Mouse (Mus musculus) midbrain, embryonic 10.5 days (tissue): ENCODE measurements around the gene Sec14l1. TPM values are rescaled to one million over a fixed set of nuclear protein-coding genes. Genes with fewer than 3 reads are reported as not detected.

ENCODE experiments used
- DNase-seq: peaks from one replicate; pipeline ENCODE4 v3.0.0-alpha.2; 2017; ENCODE audit warnings: low spot score
- H3K27ac ChIP-seq: fragments of 300-500 bp; sonication (generic); replicated peaks from 2 replicates; pipeline ENCODE4 v1.5.1; 2016; ENCODE audit warnings: mild to moderate bottlenecking
- H3K27me3 ChIP-seq: fragments of 300-500 bp; sonication (generic); 2 replicates; pipeline ENCODE4 v1.6.1; 2016; ENCODE audit warnings: low read depth, mild to moderate bottlenecking; ENCODE audit not compliant: poor library complexity, severe bottlenecking
- H3K36me3 ChIP-seq: fragments of 300-500 bp; sonication (generic); 2 replicates; pipeline ENCODE4 v1.6.1; 2016; ENCODE audit warnings: mild to moderate bottlenecking, moderate library complexity
- H3K4me1 ChIP-seq: fragments of 300-500 bp; sonication (generic); 2 replicates; pipeline ENCODE4 v1.6.1; 2016
- H3K4me3 ChIP-seq: fragments of 300-500 bp; sonication (generic); 2 replicates; pipeline ENCODE4 v1.5.1; 2016; ENCODE audit warnings: mild to moderate bottlenecking, moderate library complexity
- H3K9me3 ChIP-seq: fragments of 300-500 bp; sonication (generic); replicated peaks from 2 replicates; pipeline ENCODE4 v1.6.1; 2016; ENCODE audit warnings: mild to moderate bottlenecking
- WGBS: fragments of 180-500 bp; shearing (Covaris S2); methylation state at CpG from one replicate; pipeline ENCODE4 v1.1.7; 2016; 5-methylcytosine and 5-hydroxymethylcytosine counted together
- polyA plus RNA-seq: library from polyadenylated mRNA; unstranded; fragments of >200 nt; fragmentation: Nextera tagmentation; extraction: Ambion mirVana; gene quantifications from 2 replicates; pipeline ENCODE4 v1.2.1, GENCODE M21; 2016

The Sec14l1 gene
- polyA plus RNA-seq, 1 experiment from 2014 or later = 49.9 TPM

DNA sequence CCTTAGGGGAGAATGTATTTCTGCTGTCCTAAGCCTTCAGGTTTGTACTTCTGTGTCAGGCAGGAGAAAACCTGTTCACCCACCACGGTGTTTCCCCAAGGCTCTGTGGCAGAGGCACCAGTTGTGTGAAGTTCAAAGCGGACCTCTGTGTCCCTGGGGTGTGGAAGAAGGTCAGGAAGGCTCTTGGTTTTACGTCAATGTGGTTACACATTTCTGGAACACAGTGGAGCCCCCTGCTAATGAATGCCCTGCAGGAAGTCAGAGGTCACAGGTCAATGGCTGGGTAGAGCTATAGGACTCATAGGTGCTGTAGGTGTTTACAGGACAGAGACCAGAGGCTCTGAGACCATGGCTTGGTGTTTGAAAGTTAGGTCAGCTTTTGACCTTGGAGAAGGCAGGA lies 9.7 kb upstream of the Sec14l1 start:
- H3K9me3 ChIP-seq = no peaks in the 10 kb centered on the region
- peaks cover 25% of the 10 kb centered on the region for H3K4me1 ChIP-seq
- no peak overlapping the region for H3K4me3 ChIP-seq
- WGBS = 82% methylated on average over 3 of the region's 3 CpGs
- H3K36me3 ChIP-seq = no peaks in the 10 kb centered on the region
- no peak overlapping the region for H3K27ac ChIP-seq
- no peak for DNase-seq
- no peaks in the 10 kb centered on the region for H3K27me3 ChIP-seq

DNA sequence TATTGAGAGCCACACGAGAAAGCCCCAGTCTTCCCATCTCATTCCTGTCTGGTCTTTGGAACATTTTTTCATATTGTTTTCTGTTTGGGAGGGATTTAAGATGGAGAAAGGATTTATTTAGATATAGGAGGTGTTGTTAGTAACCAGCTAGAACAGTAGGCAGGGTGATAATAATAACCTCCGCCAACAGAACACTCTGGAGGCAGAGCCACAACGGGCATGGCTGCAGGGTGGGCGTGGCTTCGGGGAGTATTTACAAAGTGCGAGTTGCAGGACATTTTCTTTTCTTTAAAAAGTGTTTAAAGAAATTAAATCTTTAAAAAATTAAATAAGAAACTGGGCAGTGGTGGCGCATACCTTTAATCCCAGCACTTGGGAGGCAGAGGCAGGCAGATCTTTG lies 9.1 kb upstream of the Sec14l1 start:
- Histone ChIP-seq H3K27ac (no peak overlapping the region), H3K9me3 (no peaks in the 10 kb centered on the region), H3K27me3 (no peaks in the 10 kb centered on the region), H3K36me3 (no peaks in the 10 kb centered on the region), H3K4me3 (no peak overlapping the region), H3K4me1 (peaks cover 25% of the 10 kb centered on the region)
- 87% methylated on average over 7 of the region's 7 CpGs for WGBS
- DNase-seq = no peak

DNA sequence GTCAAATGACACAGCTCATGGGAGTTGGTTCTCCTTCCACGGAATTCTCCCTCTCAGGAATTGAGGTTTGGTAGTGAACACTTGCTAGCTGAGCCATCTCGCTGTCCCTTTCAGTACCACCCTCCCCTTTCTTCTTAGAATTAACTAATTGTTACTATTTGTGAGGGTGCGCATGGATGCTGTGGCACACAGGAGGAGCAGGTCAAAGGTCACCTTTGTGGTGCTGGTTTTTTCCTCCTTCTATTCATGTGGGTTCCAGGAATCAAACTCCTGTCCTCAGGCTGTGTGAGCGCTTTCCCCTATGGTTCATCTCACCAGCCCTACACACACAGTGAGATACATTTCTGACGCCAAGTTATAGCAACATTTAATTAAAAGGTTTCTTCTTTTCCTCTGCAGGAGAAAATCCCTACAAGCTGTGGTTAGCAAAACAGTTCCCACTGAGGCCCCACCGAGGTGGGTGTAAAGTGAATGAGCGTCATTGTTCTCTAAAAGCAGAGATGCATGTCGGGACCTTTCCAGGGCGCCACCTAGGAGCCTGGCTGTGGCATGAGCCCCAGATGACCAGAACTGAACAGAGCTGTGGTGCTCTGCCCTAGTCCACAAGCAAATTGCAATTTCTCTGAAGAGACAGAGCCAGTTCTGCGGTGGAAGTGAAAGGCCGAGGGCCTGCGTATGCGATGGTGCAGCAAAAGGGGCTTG lies 8.2 kb upstream of the Sec14l1 start:
- Histone ChIP-seq H3K4me3 (no peak overlapping the region), H3K9me3 (no peaks in the 10 kb centered on the region), H3K4me1 (peaks cover 21% of the 10 kb centered on the region), H3K36me3 (no peaks in the 10 kb centered on the region), H3K27ac (peak overlapping the region; percentile 70), H3K27me3 (no peaks in the 10 kb centered on the region)
- DNase-seq = peak; percentile 58
- WGBS = 19% methylated on average over 13 of the region's 13 CpGs

DNA sequence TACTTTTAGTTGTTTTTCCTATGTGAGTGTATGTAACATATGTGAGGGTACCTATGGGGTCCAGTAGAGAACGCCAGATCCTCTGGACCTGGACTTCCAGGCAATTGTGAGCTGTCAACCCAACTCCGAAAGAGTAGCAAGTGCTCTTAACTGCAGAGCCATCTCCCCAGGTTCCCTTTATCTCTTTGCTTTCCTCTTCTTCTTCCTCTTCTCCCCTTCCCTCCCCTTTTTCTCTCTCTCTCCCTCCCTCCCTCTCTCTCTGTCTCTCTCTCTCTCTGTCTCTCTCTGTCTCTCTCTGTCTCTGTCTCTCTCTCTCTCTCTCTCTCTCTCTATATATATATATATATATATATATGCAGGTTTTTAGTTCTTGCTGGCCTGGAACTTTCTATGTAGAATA lies 7.1 kb upstream of the Sec14l1 start:
- WGBS = 87% methylated on average over 2 of the region's 2 CpGs
- Histone ChIP-seq H3K27ac (no peak overlapping the region), H3K27me3 (no peaks in the 10 kb centered on the region), H3K4me3 (no peak overlapping the region), H3K36me3 (no peaks in the 10 kb centered on the region), H3K4me1 (peaks cover 19% of the 10 kb centered on the region), H3K9me3 (no peaks in the 10 kb centered on the region)
- DNase-seq = no peak

DNA sequence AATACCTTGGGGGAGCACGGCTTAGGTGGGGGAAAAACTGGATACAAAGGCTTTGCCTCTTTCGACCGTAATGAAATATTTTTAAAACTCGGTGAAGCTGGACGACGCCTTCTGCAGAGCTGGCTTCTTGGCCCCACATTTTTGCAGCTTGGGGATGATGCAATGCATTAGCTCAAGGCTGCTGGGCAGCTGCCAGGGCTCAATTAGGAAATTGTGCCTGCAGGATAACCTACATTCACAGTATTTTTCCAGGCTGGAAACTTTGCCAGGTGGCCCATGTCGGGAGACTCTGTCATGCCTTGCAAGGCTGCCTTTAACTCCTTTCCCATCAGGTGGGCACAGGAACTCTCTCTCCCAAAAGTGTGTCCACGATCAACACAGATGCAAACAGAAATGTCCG lies 6.4 kb upstream of the Sec14l1 start:
- Histone ChIP-seq H3K4me1 (peaks cover 19% of the 10 kb centered on the region), H3K27ac (no peak overlapping the region), H3K4me3 (no peak overlapping the region), H3K27me3 (no peaks in the 10 kb centered on the region), H3K36me3 (no peaks in the 10 kb centered on the region), H3K9me3 (peaks cover 3% of the 10 kb centered on the region; the same call in 1 of the 2 replicates)
- WGBS = 86% methylated on average over 9 of the region's 9 CpGs
- DNase-seq = no peak

DNA sequence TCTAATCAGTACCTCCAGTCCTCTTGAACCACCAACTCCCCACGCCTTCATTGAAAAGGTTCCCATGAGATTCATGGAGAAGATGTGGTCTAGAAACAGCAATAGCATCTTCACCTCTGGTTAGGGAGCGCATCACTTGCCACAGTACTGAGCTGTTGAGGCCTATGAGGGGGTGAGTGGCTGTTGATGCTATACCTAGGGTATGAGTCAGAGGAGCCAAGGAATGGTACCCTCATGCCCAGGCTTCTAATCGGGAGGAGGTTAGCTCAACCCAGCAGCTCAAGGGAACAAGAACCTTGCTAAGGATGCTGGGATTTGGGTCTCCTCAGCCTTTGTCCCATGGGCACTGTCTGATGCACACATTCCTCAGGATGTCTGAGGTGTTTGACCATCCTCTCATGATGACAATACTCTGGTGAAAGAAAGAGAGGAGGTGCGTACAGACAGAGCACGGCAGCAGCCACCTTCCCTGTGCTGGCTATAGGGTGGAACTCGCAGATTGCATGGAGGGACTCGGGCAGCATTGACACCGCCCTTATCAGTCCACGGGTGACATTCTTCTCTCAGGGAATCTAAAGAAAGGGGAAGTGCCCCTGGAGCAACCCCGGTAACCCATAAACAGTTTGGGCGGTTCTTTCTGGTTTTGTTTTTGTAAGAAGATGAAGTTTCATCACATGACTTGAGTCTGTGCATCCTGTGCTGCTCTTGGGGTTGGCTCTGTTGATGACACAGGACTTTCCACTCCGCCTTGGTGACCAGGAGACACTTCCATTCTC lies 5.6 kb upstream of the Sec14l1 start:
- peaks cover 4% of the 10 kb centered on the region; the same call in 1 of the 2 replicates for H3K9me3 ChIP-seq
- no peak overlapping the region for H3K4me3 ChIP-seq
- H3K27me3 ChIP-seq = no peaks in the 10 kb centered on the region
- H3K27ac ChIP-seq = no peak overlapping the region
- H3K36me3 ChIP-seq = no peaks in the 10 kb centered on the region
- WGBS = 87% methylated on average over 12 of the region's 12 CpGs
- DNase-seq = no peak
- peaks cover 26% of the 10 kb centered on the region for H3K4me1 ChIP-seq

DNA sequence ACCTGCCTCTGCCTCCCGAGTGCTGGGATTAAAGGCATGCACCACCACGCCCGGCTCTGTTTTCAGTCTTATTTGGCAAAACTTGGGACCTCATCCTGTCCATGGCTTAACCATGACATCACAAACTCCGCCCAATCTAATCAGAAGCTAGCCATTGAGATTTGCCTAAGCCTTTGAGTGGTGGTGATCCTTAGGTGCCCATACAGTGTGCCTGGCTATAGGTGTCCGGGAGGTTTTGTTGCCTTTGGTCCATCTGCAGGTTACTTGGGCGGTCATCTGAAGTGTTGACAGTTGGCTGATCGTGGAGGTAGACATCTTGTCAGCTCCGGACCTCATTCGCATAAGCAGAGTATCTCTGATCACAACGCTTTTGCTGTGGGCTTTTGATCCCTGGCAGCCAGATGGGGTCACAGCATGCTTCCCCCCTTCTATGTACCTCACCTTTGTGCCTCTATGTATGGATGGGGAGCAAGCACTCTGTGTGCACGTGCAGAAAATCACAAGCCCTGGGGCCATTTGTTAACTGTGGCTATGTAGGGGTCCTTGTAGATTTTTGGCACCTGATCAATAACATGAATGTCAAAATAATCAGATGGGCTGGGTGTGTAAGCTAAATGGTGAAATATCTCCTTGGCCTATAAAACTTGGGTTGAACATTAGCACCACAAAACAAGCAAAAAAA lies 2.9 kb upstream of the Sec14l1 start:
- Histone ChIP-seq H3K4me1 (peaks cover 30% of the 10 kb centered on the region), H3K9me3 (peaks cover 4% of the 10 kb centered on the region; the same call in 1 of the 2 replicates), H3K4me3 (no peak overlapping the region), H3K36me3 (peaks cover 2% of the 10 kb centered on the region; the same call in 1 of the 2 replicates), H3K27me3 (no peaks in the 10 kb centered on the region), H3K27ac (no peak overlapping the region)
- DNase-seq = no peak
- WGBS = 91% methylated on average over 11 of the region's 11 CpGs

DNA sequence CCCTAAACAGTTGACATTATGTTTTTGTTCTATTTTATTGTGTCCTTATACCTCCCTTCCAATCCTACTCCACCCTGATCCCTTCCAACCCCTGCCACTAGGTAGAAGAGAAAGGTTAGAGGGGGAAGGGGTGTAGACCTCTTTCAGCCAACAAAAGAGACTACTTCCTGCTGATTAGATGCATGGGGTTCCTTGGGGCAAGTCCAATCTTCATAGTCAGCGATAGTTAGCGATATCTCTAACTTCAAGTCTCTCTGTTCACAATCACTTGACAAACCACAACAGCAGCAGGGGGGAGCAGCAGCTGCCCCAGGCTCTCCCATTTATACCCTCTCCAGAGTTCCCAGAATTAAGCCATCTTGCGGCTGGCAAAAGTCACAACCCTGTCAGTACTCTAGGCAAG lies 2.3 kb upstream of the Sec14l1 start:
- Histone ChIP-seq H3K27me3 (no peaks in the 10 kb centered on the region), H3K9me3 (peaks cover 4% of the 10 kb centered on the region; the same call in 1 of the 2 replicates), H3K36me3 (peaks cover 8% of the 10 kb centered on the region), H3K27ac (no peak overlapping the region), H3K4me3 (no peak overlapping the region), H3K4me1 (peaks cover 33% of the 10 kb centered on the region)
- no peak for DNase-seq
- 73% methylated on average over 3 of the region's 3 CpGs for WGBS

DNA sequence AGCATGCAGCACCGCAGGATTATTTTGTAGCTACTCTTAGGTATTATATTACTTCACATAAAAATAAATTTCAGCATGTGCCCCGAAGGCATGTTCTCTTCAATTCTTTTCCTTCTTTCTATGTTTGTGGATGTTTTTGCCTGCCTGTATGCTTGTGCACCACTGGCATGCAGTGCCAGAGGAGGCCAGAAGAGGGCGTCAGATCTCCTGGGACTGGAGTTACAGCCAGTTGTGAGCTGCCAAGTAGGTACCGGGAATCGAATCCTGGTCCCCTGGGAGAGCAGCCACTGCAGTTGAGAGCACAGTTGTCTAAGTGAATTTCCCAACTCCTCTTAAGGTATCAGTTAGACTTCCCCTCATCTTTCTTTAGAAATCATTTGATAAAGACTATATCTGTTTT lies 1.6 kb upstream of the Sec14l1 start:
- Histone ChIP-seq H3K9me3 (peaks cover 4% of the 10 kb centered on the region; the same call in 1 of the 2 replicates), H3K27me3 (no peaks in the 10 kb centered on the region), H3K27ac (no peak overlapping the region), H3K4me3 (no peak overlapping the region), H3K4me1 (peaks cover 37% of the 10 kb centered on the region), H3K36me3 (peaks cover 11% of the 10 kb centered on the region)
- WGBS = 88% methylated on average over 5 of the region's 5 CpGs
- DNase-seq = no peak

DNA sequence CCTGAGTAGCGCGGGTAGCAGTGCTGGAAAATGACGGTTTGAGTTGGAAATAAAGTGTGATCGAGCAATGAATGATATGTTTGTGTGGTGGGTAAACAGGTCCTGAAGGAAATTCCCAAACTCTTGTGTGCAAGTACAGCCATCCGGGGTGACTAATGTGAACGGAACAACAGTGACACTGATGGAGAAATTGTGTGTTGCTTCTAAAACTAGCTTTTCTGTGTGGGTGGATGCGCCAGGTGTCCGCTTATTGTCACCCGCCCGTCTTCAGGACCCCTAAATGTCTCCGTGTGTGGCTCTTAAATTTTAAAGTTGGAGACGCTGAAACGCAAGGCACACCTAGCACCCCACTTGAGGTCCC lies 757 bp upstream of the Sec14l1 start:
- H3K4me1 ChIP-seq = peaks cover 45% of the 10 kb centered on the region
- no peaks in the 10 kb centered on the region for H3K27me3 ChIP-seq
- peak overlapping the region; percentile 68 for H3K4me3 ChIP-seq
- peaks cover 11% of the 10 kb centered on the region for H3K36me3 ChIP-seq
- H3K27ac ChIP-seq = peak overlapping the region; percentile 95
- H3K9me3 ChIP-seq = peaks cover 4% of the 10 kb centered on the region; the same call in 1 of the 2 replicates
- 57% methylated on average over 13 of the region's 13 CpGs for WGBS
- no peak for DNase-seq

DNA sequence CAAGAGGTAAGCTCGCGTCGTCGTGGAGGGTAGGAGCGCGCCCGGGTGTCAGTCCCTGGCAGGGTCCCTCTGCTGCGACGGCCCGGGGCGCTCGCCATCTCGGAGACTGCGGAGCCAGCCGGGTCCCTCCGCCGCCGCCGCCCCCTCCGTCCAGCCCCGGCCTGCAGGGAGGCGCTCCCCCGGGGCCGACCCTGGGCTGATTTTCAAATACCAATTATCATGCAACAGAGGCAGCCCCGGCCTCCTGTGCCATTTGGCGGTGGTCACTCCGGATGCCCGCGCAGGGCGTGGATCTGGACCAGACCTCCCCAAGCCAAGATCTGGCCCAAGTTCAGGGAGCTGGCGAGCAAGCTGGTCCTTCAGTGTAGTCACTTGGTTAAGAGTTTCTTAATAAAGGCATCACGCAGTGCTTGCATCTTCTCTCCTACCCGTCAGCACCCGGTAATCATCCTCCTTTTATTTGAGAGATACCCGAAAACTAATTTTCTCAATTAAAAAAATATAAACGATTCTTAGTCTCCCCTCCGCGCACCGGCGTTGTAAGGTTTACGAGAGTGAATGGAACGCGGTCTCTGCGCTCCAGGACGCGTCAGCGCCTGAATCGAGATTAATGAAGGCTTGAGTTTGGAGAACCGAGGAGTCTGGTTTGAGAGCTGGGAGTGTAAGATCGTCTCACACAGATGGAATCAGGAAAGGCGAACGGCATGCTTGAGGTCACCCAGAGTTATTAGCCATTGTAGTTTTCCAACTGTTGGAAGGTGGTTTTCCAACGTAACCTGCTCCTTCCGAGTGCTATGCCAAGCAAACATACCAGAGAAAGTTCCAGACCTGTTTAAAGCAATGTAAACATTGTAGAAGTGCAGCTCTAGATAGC lies 615 bp downstream of the Sec14l1 start:
- 2% methylated on average over 54 of the region's 54 CpGs for WGBS
- Histone ChIP-seq H3K27me3 (no peaks in the 10 kb centered on the region), H3K36me3 (peaks cover 11% of the 10 kb centered on the region), H3K27ac (peak overlapping the region; percentile 95), H3K9me3 (peaks cover 4% of the 10 kb centered on the region; the same call in 1 of the 2 replicates), H3K4me1 (peaks cover 58% of the 10 kb centered on the region), H3K4me3 (peak overlapping the region; percentile 68)
- no peak for DNase-seq
